Mouse (Mus musculus) adrenal gland, postnatal 36 days (tissue): ENCODE measurements at regions not wholly inside any gene's neighbourhood (a gene's known extent, or its start where the extent isn't known, plus 50 kb on each side); places are given as distances from the start of the nearest gene placed in this dataset.

ENCODE experiments used
- DNase-seq, 2 experiments: peaks; one replicate each; pipeline ENCODE4 v3.0.0; 2021; ENCODE audit warnings: mixed read lengths in 1 of 2

- DNase-seq = peak; percentile 46 to 48
Observed at GRCm38 (mm10) chr11:31821479-31822411, 50.3 kb upstream of the Cpeb4 start.
